ENCODE assay signal across 8 mouse cellular contexts in the genomic region with DNA sequence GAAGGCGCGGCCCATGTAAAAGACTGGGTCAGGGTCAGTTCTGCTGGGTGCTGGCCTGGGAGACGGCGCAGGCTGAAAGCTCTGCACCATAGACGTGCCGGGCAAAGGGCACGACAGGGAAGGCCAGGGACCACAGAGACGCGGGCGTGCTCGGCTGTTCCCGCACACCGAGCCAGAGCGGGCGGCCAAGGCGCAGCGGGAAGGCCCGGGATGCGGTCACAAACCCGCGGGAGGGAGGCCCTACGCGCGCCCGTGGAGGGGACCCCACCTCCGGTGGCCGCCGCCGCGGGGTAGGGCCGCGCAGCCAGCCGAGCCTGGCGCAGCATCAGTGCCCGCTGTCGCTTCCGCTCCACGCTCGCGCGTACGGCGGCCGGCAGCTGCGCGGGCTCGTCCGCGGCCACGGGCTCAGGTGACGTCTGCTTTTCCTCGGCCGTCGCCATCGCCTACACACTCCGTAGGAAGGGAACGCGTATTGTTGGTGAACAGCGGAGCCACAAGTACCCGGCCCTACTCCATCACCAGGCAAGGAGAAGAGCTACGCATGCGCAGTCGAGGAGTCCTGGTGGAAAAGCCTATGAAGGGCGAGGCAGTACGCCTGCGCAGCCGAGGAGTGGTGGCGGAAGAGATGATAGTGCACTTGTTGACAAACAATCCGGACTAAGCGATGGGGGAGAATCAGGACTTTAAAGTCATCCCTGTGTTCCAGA. TPM values are rescaled to one million over a fixed set of nuclear protein-coding genes. Genes with fewer than 3 reads are reported as not detected.
DNase-seq lines count a peak whose midpoint lies in the region; ATAC-seq and TF ChIP-seq lines count a peak whose summit lies in the region.

Xpa (minus strand) TSS at position 531 of the 707 bp plus-strand sequence.

- H3K4me1 ChIP-seq in hindbrain, embryonic 10.5 days (replicated peaks), result peaks cover 29% of the 10 kb centered on the region
- H3K4me1 ChIP-seq in lung, postnatal 0 days (ENCODE audit: insufficient read depth, low read depth, low read length), result peaks cover 4% of the 10 kb centered on the region; the same call in 1 of the 2 replicates

- H3K27me3 ChIP-seq in hindbrain, embryonic 10.5 days (ENCODE audit: insufficient read depth, poor library complexity, severe bottlenecking), result peaks cover 8% of the 10 kb centered on the region; the same call in 1 of the 2 replicates
- H3K27me3 ChIP-seq in lung, postnatal 0 days (replicated peaks; ENCODE audit: insufficient read depth, low read length), result no peaks in the 10 kb centered on the region

- peak within 1 kb of the TSS; percentile 64 for H3K9ac ChIP-seq in lung, postnatal 0 days (replicated peaks; ENCODE audit: low read depth)

- H3K27ac ChIP-seq in hindbrain, embryonic 10.5 days, result peak within 1 kb of the TSS; percentile 94
- peak within 1 kb of the TSS; percentile 74 for H3K27ac ChIP-seq in lung, postnatal 0 days (ENCODE audit: low read length)

- H3K9me3 ChIP-seq in hindbrain, embryonic 10.5 days, result no peaks in the 10 kb centered on the region
- no peaks in the 10 kb centered on the region for H3K9me3 ChIP-seq in lung, postnatal 0 days (ENCODE audit: low read length)

- H3K4me3 ChIP-seq in hindbrain, embryonic 10.5 days, result peak within 1 kb of the TSS; percentile 95
- H3K4me3 ChIP-seq in lung, postnatal 0 days (ENCODE audit: low read depth, low read length), result peak within 1 kb of the TSS; percentile 81

- TF ChIP-seq EP300 in lung, postnatal 0 days (IDR thresholded peaks at IDR 0.05), result no peak

- peaks cover 5% of the 10 kb centered on the region for H3K36me3 ChIP-seq in hindbrain, embryonic 10.5 days
- no peaks in the 10 kb centered on the region for H3K36me3 ChIP-seq in lung, postnatal 0 days (ENCODE audit: insufficient read depth, low read length)

- under 1% methylated on average over 69 of the region's 70 CpGs for WGBS in hindbrain, embryonic 10.5 days
- under 1% methylated on average over 59 of the region's 70 CpGs for WGBS in lung, postnatal 0 days

- DNase-seq in MN1 (ENCODE audit: low spot score), result peak; percentile 95
- peak; percentile 98 for DNase-seq in cerebellum, adult 9-10 months
- peak; percentile 95 for DNase-seq in hindbrain, embryonic 10.5 days (ENCODE audit: low spot score)
- peak; percentile 97 for DNase-seq in layer of hippocampus, adult 9-11 months
- DNase-seq in lung, postnatal 0 days (ENCODE audit: low spot score), result peak; percentile 98
- peak; percentile 88 for DNase-seq in ovary, postnatal 14 days (ENCODE audit: low spot score)
- peak; percentile 95 for DNase-seq in thymus, postnatal 14 days

- peak; percentile 96 for ATAC-seq in frontal cortex, adult (ENCODE audit: low TSS enrichment)
- ATAC-seq in lung, postnatal 0 days, result peak; percentile 95

- TF ChIP-seq CTCF in lung, postnatal 0 days (IDR thresholded peaks at IDR 0.05), result no peak

- peak within 1 kb of the TSS; percentile 80 for H3K4me2 ChIP-seq in lung, postnatal 0 days (replicated peaks; ENCODE audit: low read depth, low read length)

RNA-seq across cellular contexts. Expression of gene Xpa, which starts in this region (rescaled TPM):
- 24.5 and 26.7 TPM in 2 replicates for polyA plus RNA-seq in hindbrain, embryonic 10.5 days (2016; fragmentation: Nextera tagmentation; extraction: Ambion mirVana)
- 22.0 and 29.2 TPM in 2 replicates for polyA plus RNA-seq in lung, postnatal 0 days (2015; fragmentation: Nextera tagmentation; extraction: Ambion mirVana)

Comparison
In these comparisons a context has a peak if more than half of its experiments do, and no peak if none do; other contexts are left out.
1. Peak in every context shown above with its lines: DNase-seq, ATAC-seq, H3K4me3 ChIP-seq and H3K27ac ChIP-seq.